Mouse (Mus musculus): Measurements from ENCODE around the gene Ubr3.
"Not testable (repeated sequence)": the region's sequence is repeated elsewhere in the genome, so short reads cannot be mapped to it uniquely, and the experiment has no call there.

Ubr3 gene

GRCm38 (mm10) chr2:69912801-69913200, 15.8 kb downstream of the Ubr3 start:
- DNase-seq: no peak

DNA sequence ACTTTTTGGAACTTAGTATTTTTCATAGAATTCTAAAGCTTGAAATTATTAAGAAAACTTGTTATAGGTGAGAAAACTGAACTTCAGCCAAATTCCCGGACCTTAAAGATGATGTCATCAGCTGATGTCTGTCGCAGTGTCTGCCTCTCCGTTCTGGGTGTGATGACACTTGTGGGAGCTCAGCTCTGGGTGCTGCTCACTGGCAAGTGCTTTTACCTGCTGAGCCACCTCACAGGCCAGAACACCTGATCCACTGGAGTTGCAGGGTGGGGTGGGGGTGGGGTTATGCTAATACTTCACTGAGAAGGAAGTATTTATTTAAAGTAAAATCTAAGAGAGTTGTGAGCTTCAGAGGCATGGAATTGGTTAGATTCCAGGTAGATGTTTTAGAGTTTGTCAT, 20.3 kb downstream of the Ubr3 start:
- DNase-seq: no peak

- no peak for DNase-seq
Measured at GRCm38 (mm10) chr2:69924943-69925342, 27.9 kb downstream of the Ubr3 start.

DNA sequence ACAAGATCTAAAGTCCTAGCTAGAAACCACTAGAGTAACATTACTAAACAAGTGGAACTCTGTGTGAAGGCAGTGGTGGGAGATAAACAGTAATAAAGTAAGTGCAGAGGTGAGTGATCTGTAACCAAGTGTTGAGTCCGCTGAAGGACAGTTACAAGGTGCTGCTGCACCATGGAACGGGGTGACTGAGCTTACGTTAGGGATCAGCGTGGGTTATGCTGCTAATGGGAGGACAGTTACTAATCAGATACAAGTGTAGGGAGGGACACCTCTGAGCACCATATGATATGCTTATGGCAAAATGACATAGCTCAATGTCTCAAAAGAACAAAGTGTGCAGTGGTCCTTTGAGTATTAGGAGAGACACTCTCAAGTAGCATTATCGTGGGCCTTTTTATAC, 39.3 kb downstream of the Ubr3 start:
- DNase-seq: no peak

GRCm38 (mm10) chr2:69939226-69939625, 42.2 kb downstream of the Ubr3 start:
- DNase-seq: no peak

DNA sequence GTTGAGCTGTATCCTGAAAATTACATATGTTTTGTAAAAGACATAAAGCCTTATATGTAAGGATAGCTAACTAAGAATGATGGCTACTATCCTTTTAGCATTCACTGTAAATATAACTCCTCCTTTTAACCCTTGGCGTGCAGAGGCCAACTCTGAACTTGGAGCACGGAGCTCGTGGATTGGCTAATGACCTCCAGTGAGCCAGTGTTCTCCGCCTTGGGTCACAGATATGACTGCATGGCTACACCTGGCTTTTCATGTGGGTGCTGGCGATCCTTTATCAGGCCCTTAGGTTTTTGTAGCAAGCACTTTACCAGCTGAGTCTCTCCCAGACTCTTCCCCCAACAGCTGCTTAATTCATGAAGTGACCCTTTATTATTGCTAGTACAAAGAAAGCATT, 42.6 kb downstream of the Ubr3 start:
- no peak for DNase-seq

DNA sequence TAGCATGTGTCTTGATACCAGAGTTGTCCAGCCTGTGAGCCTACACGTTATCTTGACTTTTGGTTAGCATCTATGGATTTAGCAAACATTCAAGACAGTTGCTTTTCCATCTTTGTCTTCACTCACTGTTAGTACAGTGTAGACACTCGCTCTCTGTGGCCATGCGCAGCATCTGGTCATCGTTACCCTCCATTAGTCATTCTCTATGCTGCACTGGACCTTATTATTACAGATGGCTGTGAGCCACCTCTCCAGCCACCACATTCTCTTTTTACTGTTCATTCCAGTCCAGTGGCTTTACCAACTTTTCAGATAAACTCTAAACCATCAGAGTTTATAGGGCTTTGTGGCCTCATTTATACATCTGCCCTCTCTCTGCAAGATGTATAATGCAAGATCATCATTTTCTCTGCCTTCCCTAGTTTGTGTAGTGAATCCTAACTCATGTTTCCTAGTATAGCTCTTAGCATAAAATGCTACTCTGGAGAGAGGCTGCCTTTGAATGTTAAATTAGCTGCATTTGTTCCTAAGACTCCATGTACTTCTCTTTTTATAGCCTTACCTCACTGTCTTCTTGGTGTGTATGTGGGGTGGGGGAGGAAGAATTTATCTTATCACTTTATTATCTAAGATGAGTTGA, 44.5 kb downstream of the Ubr3 start:
- DNase-seq: no peak

GRCm38 (mm10) chr2:69952849-69953248, 55.8 kb downstream of the Ubr3 start:
- DNase-seq: no peak

GRCm38 (mm10) chr2:69955635-69956034, 58.6 kb downstream of the Ubr3 start:
- peak; percentile 27 for DNase-seq

GRCm38 (mm10) chr2:69957622-69958021, 60.6 kb downstream of the Ubr3 start:
- DNase-seq: no peak

DNA sequence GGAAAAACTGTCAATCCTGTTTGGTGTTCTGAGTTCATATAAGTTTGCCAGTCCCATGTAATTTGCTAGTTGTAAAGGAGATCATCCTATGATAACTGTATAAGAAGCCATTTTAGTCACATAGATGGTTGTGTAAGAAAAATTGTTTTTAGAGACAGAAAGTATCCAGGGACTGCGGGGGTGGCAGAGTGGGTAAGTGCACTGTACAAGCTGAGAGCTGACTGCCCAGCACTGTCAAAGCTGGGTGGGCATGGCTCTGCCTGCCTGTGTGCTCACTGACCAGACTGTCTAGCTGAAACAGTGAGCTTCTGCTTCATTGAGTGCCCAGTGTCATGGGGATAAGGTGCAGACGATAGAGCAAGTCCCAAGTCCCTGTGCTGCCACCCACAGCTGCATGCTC, 77.8 kb downstream of the Ubr3 start:
- no peak for DNase-seq

- DNase-seq: no peak
Measured at GRCm38 (mm10) chr2:69989224-69989623, 92.2 kb downstream of the Ubr3 start.

- no peak for DNase-seq
Measured at GRCm38 (mm10) chr2:69990647-69991046, 93.6 kb downstream of the Ubr3 start.

GRCm38 (mm10) chr2:69994082-69994736, 97.2 kb downstream of the Ubr3 start:
- not testable (repeated sequence) for DNase-seq

GRCm38 (mm10) chr2:69994779-69995178, 97.7 kb downstream of the Ubr3 start:
- no peak for DNase-seq

- no peak for DNase-seq
Measured at GRCm38 (mm10) chr2:69999097-69999770, 102.2 kb downstream of the Ubr3 start.

DNA sequence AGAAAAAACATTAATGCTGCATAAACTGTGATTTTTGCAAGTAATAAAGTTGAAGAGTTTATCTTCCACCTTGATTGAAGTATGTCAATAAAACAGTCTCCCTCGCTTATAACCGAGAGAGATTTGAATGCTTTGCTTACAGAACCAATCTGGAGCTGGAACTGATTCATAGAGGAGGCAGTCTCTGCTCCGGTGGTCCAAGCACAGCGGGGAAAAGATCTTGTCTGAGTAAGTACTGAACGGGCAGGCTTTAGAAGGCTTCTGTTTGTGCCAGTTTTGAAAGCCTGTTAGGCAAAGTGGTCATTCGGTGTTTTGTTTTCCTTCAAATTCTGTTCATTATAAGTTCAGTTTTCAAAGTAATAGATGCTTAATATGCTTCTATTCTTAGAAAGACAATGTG, 103.3 kb downstream of the Ubr3 start:
- no peak for DNase-seq

DNA sequence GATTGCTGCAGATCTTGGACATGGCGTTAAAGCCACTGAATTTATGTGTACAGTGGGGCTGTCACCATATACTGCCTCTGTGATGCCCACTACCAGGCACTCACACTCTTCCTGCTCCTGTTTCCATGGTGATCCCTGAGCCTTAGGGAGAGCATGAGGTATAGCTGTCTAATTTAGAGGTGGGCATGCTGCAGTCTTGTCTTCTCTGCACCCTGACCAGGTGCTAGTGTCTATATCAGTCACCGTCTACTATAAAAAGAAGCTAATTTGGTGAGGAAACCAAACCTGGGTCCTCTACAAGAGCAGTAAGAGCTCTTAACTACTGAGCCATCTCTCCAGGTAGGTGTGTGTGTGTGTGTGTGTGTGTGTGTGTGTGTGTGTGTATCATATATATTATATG, 109.4 kb downstream of the Ubr3 start:
- DNase-seq: no peak

- no peak for DNase-seq
Measured at GRCm38 (mm10) chr2:70012941-70013340, 115.9 kb downstream of the Ubr3 start.

- DNase-seq: peak; percentile 24
Measured at GRCm38 (mm10) chr2:70018236-70018635, 121.2 kb downstream of the Ubr3 start.

- no peak for DNase-seq
Measured at GRCm38 (mm10) chr2:70024454-70024853, 127.4 kb downstream of the Ubr3 start.

- DNase-seq: no peak
Measured at GRCm38 (mm10) chr2:70025711-70026110, 128.7 kb downstream of the Ubr3 start.

GRCm38 (mm10) chr2:70031472-70031871, 134.4 kb downstream of the Ubr3 start:
- no peak for DNase-seq

GRCm38 (mm10) chr2:70034895-70035294, 137.8 kb downstream of the Ubr3 start:
- DNase-seq: no peak
